Mouse (Mus musculus) retina, embryonic 14.5 days (tissue): ENCODE data around the gene Rin3.

ENCODE experiments used
- DNase-seq: peaks from one replicate; pipeline ENCODE4 v3.0.0-alpha.2; 2015; ENCODE audit warnings: low spot score

Gene Rin3

DNA sequence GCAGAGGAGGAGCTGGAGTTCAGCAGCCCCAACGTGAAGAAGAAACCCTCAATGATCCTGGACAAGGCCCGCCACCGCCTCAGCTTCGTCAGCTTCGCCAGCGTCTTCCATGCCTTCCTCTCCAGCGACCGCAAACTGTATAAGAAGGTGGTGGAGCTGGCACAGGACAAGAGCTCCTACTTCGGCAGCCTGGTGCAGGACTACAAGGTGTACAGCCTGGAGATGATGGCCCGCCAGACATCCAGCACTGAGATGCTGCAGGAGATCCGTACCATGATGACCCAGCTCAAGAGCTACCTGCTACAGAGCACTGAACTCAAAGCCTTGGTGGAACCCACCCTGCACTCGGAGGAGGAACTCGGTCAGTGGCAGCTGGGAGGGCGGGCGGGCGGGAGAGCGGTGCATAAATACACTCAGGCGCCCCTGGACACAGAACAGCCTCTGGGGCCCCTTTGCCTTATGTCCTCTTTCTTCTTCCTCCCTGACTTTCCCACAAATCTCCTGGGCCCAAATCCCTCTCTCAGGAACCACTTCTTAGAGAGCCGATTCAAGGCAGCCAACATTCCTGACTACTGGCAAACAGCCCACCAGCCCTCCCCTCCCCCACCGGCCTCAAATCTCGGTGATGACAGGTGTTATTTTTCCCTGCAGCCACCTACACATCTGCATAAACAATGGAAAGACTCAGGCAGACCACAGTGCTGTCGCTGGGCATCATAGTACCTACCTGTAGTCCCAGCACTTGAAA lies 86.8 kb downstream of the Rin3 start:
- DNase-seq: no peak

DNA sequence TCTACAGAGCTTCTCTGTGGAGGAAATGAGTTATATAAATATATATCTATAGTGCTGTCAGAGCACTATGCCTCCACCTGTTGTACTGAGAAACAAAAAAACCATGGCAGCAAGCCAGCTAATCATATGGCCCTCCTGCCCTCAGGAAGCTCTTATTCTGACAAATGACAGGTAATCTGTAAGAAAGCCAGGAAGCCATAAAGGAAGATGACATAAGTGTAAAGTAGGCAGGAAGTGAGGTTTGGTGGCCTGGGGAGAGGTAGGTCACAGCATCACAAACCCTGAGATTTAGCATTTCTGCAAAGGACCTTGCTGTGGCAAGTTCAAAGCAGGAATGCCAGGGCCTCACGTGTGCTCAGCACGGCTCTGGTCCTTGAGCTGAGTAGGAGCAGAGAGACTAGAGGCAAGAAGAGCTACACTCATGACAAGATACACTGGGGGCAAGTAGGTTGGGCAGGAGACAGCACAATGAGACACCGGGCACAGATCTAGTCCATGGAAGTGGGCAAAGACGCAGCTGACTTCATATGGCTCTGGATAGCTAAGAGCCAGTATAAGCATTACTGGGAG lies 88.2 kb downstream of the Rin3 start:
- no peak for DNase-seq

DNA sequence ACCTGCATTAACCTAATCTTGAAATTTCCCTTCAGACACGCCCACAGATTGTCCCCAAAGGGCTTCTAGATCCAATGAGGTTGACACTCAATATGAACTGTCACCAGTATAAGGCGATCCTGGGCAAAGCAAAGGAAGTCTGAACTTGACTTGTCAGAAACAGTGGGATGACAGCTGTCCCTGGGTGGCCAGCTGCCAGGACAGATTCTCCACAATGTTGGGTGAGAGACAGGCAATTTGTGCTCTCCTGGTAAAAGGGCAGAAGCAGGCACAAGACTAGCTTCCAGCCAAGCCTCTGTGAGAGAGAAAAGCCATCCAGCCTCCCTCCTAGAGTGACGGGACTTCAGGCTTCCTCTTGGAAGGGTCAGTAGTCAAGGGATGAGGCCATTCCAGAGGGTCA lies 89.5 kb downstream of the Rin3 start:
- no peak for DNase-seq

GRCm38 (mm10) chr12:102382180-102382579 lies 99.3 kb downstream of the Rin3 start:
- DNase-seq: no peak

DNA sequence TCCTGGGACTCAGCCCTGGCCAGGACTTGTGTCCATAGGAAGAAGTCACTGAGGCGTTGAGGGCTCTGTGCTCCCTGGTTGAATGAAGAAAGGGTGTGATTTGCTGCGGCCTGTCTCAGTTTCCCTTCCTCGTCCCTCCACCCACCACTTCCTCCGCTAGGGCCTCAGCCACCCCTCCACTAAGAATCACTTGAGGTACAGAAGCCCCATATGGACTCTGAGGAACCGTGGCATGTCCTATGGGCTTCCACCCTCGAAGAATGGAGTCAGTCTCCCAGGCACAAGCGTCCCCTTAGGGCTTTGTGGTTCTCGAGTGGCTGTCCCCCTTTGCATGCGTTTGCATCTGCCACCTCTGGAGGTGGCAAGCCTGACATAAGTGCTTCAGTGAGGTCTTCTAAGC lies 100.4 kb downstream of the Rin3 start:
- DNase-seq: no peak

DNA sequence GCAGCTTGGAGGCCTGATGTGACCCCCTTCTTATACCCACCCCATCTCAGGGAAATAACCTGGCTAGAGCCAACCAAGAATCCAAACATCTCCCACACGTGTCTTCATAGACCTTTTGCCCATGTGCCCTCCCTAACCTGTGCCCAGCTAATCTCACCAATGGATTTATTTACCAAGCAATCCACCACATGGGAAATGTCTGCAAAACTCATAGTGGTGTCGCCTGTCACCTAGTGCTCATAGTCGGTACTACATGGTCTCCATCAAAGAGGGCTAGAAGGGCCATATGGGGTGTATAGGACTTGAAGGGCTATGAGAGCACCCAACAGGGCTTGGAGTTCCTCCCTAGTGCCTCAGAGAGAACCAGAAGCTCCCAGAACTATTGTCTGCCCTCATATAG lies 102.0 kb downstream of the Rin3 start:
- DNase-seq: peak; percentile 77

DNA sequence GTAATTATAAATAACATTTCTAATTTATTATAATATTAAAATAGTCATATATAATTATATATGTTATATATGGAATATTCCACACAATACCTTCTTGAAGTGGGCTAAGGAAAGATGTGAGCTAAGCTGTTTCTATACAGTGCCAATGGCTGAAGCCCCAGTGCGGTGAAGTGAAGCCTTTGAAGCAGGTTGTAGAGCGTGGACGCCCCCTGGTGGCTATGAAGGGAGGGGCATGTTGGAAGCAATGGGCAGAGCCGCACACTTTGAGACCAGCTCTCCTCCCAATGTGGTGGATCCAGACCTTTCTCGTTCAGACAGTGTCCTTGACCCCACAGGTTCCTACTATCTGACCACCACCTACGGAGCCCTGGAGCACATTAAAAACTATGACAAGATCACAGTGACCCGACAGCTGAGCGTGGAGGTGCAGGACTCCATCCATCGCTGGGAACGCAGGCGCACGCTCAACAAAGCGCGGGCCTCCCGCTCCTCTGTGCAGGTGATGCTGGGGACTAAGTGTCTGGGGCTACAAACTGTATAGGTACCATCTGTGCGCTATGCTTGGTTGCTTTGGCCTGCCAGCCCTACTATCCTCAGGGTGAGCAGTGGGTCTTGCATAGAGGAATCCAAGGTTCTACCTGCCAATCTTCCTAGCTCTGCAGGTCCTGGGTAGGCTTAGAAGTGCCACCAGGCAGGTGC lies 104.5 kb downstream of the Rin3 start:
- DNase-seq: peak; percentile 93

DNA sequence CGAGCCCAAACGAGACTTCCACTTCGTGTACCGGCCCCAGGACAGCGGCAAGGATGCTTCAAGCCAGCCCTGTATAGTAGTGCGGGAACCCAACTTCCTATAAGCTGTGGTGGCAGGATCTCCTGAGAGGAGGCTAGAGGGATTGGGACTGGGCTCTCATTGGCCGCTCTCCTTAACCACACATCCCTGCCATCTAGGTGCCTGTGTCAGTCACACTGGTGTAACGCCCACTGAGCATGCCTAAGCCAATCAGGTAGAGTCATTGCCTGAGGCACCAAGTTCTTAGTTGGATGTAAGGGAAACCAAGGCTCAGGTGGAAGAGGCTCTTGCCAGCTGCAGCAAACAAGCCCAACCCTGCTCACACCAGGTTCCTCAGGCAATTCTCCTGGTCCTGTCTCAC lies 107.2 kb downstream of the Rin3 start:
- no peak for DNase-seq

DNA sequence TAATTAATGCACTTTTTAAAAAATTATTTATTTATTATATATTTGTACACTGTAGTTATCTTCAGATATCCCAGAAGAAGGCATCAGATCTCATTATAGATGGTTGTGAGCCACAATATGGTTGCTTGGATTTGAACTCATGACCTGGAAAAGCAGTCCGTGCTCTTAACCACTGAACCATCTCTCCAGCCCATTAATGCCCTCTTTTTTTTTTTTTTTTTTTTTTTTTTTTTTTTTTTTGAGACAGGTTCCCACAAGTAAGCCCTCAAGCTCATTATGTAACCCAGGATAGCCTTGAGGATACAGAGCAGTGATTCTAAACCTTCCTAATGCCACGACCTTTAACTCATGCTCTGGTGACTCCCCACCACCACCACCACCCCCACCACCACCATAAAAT lies 108.3 kb downstream of the Rin3 start:
- no peak for DNase-seq

GRCm38 (mm10) chr12:102391982-102392381 lies 109.1 kb downstream of the Rin3 start:
- DNase-seq: peak; percentile 55

DNA sequence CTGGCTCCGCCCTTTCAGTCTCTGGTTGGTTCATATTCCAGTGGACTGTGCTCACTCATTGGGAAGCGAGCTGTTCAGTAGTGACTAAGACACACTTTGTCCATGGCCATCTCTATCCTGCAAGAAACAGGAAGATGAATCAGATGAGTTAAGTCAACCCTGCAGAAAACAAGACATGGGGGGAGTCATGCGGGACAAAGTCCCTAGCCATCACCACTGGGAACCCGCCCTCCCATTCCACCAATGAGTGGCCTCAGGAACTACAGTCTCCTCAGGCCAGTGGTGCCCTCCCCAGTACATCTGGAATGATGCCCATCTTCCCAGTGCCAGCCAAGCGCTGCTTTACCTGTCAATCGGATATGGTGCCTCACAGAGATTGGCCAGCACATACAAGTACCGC lies 111.6 kb downstream of the Rin3 start:
- no peak for DNase-seq

- DNase-seq: no peak
These were observed 112.7 kb downstream of the Rin3 start for GRCm38 (mm10) chr12:102395537-102395936.

DNA sequence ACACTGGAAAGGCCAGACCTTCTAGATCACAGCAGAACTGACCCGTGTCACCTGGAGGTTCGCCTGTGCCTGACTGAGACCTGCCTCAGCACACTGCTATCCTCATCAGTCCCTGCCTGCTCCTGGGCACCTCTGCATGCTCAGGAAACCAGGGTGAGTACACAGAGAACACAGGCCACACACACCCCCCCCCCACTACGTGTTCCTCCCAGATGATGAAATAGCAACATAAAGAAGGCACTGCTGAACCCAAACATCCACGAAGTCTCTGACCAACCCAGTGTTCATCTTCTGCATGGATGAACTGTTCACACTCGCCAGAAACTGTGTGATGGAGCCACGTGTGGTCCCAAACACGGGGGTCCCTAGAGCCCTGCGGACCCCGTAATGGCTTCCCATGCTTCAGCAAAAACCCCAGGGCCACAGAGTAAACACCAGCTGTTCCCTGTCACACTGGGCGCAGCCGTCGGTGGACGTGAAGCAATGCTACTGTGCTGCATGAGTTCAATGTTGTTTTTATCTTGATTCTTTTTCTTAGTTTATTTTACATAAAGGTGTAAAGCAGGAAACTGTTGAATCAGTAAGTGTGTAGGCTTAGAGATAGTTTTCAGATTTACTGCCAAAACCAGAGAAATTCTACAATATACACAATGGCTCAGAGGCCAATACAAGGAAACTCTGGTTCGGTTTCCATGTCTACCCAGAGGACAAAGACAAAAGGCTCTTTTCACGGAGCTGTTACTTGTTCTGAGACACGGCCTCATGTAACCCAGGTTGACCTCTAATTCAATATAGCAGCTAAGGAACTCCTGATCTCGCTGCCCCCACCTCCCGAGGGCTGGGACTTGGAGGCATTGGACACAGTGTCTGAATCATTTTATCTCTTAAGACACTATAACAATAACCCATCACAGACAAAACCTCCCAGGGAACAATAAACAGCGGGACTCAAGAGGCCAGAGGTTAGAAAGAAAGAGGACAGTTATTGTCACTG lies 113.4 kb downstream of the Rin3 start:
- DNase-seq: peak; percentile 11

DNA sequence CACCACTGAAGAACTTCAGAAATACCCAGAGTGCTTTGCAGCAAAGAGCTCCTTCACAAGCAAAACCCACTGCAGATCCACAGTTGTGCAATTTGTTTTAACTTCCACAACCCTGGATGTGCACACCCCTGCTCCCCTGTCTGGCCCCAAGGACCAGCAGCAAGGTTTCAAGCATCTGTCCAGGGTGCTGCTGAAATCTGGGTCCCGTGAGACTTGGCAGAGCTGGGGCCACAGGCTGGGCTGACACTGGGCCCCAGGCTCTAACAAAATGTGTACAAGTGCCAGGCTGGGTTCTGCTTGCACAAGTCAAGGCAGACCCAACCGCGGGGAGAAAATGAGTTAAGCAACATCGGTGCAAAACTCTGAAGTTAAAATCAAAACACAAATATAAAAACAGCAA lies 115.7 kb downstream of the Rin3 start:
- no peak for DNase-seq

- DNase-seq: no peak
These were observed 130.3 kb downstream of the Rin3 start for GRCm38 (mm10) chr12:102413171-102413570.

GRCm38 (mm10) chr12:102414686-102415085 lies 131.8 kb downstream of the Rin3 start:
- DNase-seq: no peak

- no peak for DNase-seq
These were observed 133.6 kb downstream of the Rin3 start for GRCm38 (mm10) chr12:102416391-102416837.

DNA sequence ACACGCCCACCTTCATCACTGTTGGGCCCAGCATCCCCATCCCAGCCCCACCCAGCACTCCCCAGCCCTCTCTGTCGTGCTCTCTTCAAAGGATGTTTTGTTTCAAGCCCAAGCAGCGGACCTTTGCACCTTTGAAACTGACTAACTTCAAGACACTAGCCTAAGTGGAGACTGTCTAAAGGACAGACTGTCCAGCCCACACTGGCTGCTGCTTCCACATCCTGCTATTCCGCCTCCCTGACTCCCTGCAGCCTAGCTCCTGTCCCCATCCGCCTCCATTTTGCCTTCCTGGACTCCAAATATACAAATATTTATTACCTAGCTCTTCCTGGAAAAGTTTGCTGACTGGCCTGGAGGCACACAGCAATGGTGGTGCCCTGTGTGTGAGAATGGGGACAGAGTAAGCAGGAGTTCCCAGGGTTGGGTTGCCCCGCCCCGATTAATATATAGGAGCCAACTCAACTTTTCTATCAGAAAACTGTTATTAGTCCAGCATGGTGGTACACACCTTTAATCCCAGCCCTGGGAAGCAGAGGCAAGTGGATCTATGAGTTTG lies 134.2 kb downstream of the Rin3 start:
- DNase-seq: no peak

DNA sequence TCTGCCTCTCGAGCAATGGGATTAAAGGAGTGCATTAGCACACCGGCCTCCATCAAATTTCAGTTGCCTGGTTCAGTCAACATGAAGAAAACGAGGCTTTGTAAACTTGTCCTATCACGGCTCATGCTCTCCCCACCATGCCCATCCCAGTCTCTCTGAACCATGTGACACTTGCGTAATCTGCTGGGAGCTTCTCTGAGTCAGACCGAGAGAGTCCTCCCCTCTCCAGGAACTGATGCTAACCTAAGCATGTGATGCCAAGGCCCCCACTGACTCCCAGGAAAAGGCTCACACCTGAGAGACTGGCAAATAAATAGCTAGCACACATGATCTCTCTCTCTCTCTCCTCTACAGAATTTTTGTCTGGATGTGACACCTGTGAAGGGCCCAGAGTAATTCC lies 134.9 kb downstream of the Rin3 start:
- DNase-seq: no peak

DNA sequence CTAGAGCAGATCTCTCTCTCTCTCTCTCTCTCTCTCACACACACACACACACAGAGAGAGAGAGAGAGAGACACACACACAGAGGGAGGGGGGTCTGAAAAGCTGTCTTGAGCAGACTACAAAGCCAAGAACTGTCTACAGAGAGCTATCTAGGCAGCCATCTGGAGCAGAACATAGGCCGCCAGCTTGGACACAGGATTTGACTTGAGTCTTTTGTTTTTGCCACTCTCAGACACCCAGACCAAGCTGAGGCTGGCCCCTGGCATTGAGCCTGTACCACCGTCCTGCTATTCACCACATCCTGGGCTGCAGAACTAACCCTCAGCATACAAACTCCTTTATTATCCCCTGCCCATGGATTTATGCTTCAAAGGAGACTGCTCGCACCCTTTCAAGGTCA lies 136.7 kb downstream of the Rin3 start:
- no peak for DNase-seq

GRCm38 (mm10) chr12:102420168-102420890 lies 137.5 kb downstream of the Rin3 start:
- DNase-seq: no peak
